Mouse (Mus musculus): ENCODE results near the gene F8a. TPM values are rescaled to one million over a fixed set of nuclear protein-coding genes. Genes with fewer than 3 reads are reported as not detected.
"Not testable (repeated sequence)": the region's sequence is repeated elsewhere in the genome, so short reads cannot be mapped to it uniquely, and the experiment has no call there.

Gene F8a
- total RNA-seq (2021), result 1 to 10 TPM; 7.5 to 8.2 TPM
- long read RNA-seq, experiment 1, transcript F8a-201 (1 exons, 2,505 nt), result major isoform, 24 of 24 reads
- long read RNA-seq, experiment 1, partial matches to known transcripts, result 0 of 24 reads
- long read RNA-seq, experiment 1, other reads (novel, unspliced or antisense), result 0 of 24 reads
- long read RNA-seq, experiment 2, transcript F8a-201 (1 exons, 2,505 nt), result major isoform, 27 of 27 reads
- long read RNA-seq, experiment 2, partial matches to known transcripts, result 0 of 27 reads
- long read RNA-seq, experiment 2, other reads (novel, unspliced or antisense), result 0 of 27 reads

- peak; percentile 67 for DNase-seq
These were observed at the start of gene F8a for GRCm38 (mm10) chrX:73227914-73228605. Gene F8a, plus strand, starts transcription at chrX:73228291.

GRCm38 (mm10) chrX:73191934-73192333 is 36.2 kb upstream of the F8a start, which contains the start of gene Xlr3b:
Gene Xlr3b, plus strand, starts transcription at chrX:73192207.
- not testable (repeated sequence) for DNase-seq

- not testable (repeated sequence) for DNase-seq
These were observed 14.1 kb upstream of the F8a start, which contains the start of gene Xlr4b for GRCm38 (mm10) chrX:73213819-73214564. Gene Xlr4b, plus strand, starts transcription at chrX:73214333.

- DNase-seq, result no peak
These were observed 2.7 kb upstream of the F8a start for GRCm38 (mm10) chrX:73225365-73225764.

- peak; percentile 52 for DNase-seq
These were observed 619 bp downstream of the F8a start for GRCm38 (mm10) chrX:73228606-73229214.

- no peak for DNase-seq
These were observed 1.2 kb downstream of the F8a start for GRCm38 (mm10) chrX:73229288-73229687.

- DNase-seq, result not testable (repeated sequence)
These were observed 14.8 kb downstream of the F8a start, which contains the start of gene Xlr4c for GRCm38 (mm10) chrX:73242821-73243325. Gene Xlr4c, minus strand, starts transcription at chrX:73243130.

- not testable (repeated sequence) for DNase-seq
These were observed 34.3 kb downstream of the F8a start for GRCm38 (mm10) chrX:73262428-73262827.

- DNase-seq, result not testable (repeated sequence)
These were observed 37.2 kb downstream of the F8a start, which contains the start of gene Xlr3c for GRCm38 (mm10) chrX:73265270-73265669. Gene Xlr3c, minus strand, starts transcription at chrX:73265390.

Other genes with a start within 250 kb of the F8a start
- gene Zfp185, start 241.0 kb upstream of the F8a start, total RNA-seq (2021), result 10 to 100 TPM; 12.5 to 15.7 TPM
- not detected for gene Pnma5, start 191.2 kb upstream of the F8a start, total RNA-seq (2021)
- under 1 TPM in 1 of 2 experiments, not detected in 1; 0.12 TPM for gene Pnma3, start 163.5 kb upstream of the F8a start, total RNA-seq (2021)
- gene Xlr4a, start 145.8 kb upstream of the F8a start, total RNA-seq (2021), result not detected
- under 1 TPM; 0.20 to 0.59 TPM for gene Xlr3a, start 131.2 kb upstream of the F8a start, total RNA-seq (2021)
- gene Gm14685, start 111.2 kb upstream of the F8a start, total RNA-seq (2021), result not detected
- not detected for gene Xlr5b, start 79.5 kb upstream of the F8a start, total RNA-seq (2021)
- not detected for gene DXBay18, start 78.8 kb upstream of the F8a start, total RNA-seq (2021)
- not detected for gene Spin2d, start 51.3 kb upstream of the F8a start, total RNA-seq (2021)
- gene Xlr3b, start 36.1 kb upstream of the F8a start, total RNA-seq (2021), result 1 to 10 TPM; 6.6 to 8.4 TPM
- gene Xlr4b, start 14.0 kb upstream of the F8a start, total RNA-seq (2021), result not detected
- under 1 TPM in 1 of 2 experiments, not detected in 1; 0.80 TPM for gene Xlr4c, start 14.8 kb downstream of the F8a start, total RNA-seq (2021)
- gene Xlr3c, start 37.1 kb downstream of the F8a start, total RNA-seq (2021), result under 1 TPM; 0.38 to 0.45 TPM
- not detected for gene Xlr5a, start 64.7 kb downstream of the F8a start, total RNA-seq (2021)
- gene Xlr5c, start 64.7 kb downstream of the F8a start, total RNA-seq (2021), result not detected
- not detected for gene Gm45015, start 108.5 kb downstream of the F8a start, total RNA-seq (2021)
- 10 to 100 TPM in 1 of 2 experiments, 1 to 10 TPM in 1; 8.5 to 12.8 TPM for gene Zfp275, start 114.3 kb downstream of the F8a start, total RNA-seq (2021)
- gene Gm18336, start 170.4 kb downstream of the F8a start, total RNA-seq (2021), result not detected
- under 1 TPM in 1 of 2 experiments, not detected in 1; 0.05 TPM for gene Zfp92, start 182.8 kb downstream of the F8a start, total RNA-seq (2021)
- gene Trex2, start 207.1 kb downstream of the F8a start, total RNA-seq (2021), result not detected
- gene Haus7, start 230.8 kb downstream of the F8a start, total RNA-seq (2021), result 10 to 100 TPM; 21.2 to 25.1 TPM